Mouse (Mus musculus): Measurements from ENCODE around the gene Ube3b. TPM values are rescaled to one million over a fixed set of nuclear protein-coding genes. Genes with fewer than 3 reads are reported as not detected.

The Ube3b gene
- 42.5 and 48.1 TPM in 2 replicates for polyA plus RNA-seq (2015; fragmentation: Nextera tagmentation; extraction: Ambion mirVana)

DNA sequence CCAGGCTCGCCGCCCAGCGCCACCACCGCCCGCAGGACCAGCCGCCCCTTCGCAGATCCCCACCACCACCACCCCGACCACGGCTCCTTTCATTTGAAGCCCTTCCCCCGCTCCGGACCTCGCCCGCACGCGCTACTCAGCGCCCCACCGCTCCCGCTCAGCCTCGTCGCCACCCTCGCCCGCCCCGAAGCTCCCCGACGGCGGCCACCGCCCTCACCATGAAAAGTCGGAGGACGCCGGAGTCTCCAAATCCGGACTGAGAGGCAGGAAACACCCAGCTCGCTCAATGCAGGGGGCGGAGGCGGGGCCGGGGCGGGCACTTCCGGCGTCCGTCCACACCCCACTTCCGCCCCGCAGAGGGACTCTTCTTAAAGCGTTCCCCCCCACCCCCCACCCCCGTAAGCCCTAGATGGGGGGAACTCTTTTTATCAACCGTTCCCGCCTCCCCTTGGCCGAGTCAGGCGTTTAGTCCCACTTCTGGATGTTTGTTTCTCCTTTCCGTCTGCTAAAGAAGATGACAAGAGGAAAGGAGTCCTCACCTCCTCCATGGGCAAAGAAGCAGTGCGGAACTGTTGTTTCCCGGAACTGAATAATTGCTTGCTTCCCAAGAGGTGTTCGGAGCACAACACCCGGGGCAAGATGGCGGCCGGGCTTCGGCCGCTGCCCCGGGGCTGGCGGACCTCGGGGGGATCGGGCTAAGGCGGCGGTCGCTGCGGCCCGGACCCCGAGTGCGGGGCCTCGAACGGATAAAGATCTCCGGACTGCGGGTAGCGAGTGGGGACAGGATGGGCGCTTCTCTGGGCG is at the start of gene Ube3b, which contains the start of gene Kctd10:
Gene Ube3b (plus strand): TSS at position 399 of the 804 bp plus-strand sequence.
Gene Kctd10 (minus strand): TSS at position 300 of the 804 bp plus-strand sequence.
- H3K27me3 ChIP-seq (ENCODE audit: control insufficient read depth, insufficient read depth, low read length): no peaks in the 10 kb centered on the region
- under 1% methylated on average over 74 of the region's 74 CpGs for WGBS

DNA sequence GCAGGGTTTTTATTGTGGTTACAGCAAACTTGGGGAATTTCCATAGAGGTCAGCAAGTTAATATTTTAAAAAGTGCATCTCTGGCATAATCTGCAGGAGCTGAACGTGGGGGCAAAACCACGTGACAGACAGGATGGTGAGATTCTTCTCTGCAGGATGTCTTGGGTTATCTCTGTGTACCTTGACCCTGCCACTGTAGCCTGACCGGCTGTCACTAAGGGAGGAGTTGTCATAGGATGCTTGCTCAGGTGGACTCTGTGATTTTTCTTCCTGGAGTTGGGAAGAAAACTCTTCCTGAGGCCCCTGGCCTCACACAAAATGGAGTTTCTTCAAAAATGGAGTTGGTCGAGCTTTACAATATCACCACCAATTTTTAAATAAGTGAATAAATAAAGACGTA is 37.4 kb upstream of the Ube3b start:
- Histone ChIP-seq H3K36me3 (ENCODE audit: control insufficient read depth, insufficient read depth, low read length) (no peaks in the 10 kb centered on the region), H3K4me2 (ENCODE audit: low read depth, low read length) (no peak overlapping the region), H3K27ac (ENCODE audit: low read length) (no peak overlapping the region), H3K4me1 (ENCODE audit: control insufficient read depth, insufficient read depth, low read length) (no peaks in the 10 kb centered on the region), H3K9me3 (replicated peaks; ENCODE audit: control insufficient read depth, low read length) (no peaks in the 10 kb centered on the region), H3K4me3 (replicated peaks; ENCODE audit: low read length) (no peak overlapping the region), H3K9ac (ENCODE audit: low read length) (no peak overlapping the region), H3K27me3 (ENCODE audit: control insufficient read depth, insufficient read depth, low read length) (no peaks in the 10 kb centered on the region)
- WGBS: 67% methylated on average over 5 of the region's 5 CpGs
- no peak for ATAC-seq (ENCODE audit: insufficient read depth, low FRiP score)

More for the DNA sequence above, at the start of gene Ube3b, which contains the start of gene Kctd10:
- H3K36me3 ChIP-seq (ENCODE audit: control insufficient read depth, insufficient read depth, low read length): 0 out of 2 replicates have a peak, but pooled peaks cover 4% of the 10 kb centered on the region
- peak; percentile 95 for ATAC-seq (ENCODE audit: insufficient read depth, low FRiP score)
- peak within 1 kb of the TSS; percentile 89 for H3K4me2 ChIP-seq (ENCODE audit: low read depth, low read length)
- peak within 1 kb of the TSS; percentile 96 for H3K9ac ChIP-seq (ENCODE audit: low read length)
- H3K9me3 ChIP-seq (replicated peaks; ENCODE audit: control insufficient read depth, low read length): no peaks in the 10 kb centered on the region
- peak within 1 kb of the TSS; percentile 71 for H3K4me3 ChIP-seq (replicated peaks; ENCODE audit: low read length)
- H3K4me1 ChIP-seq (ENCODE audit: control insufficient read depth, insufficient read depth, low read length): peaks cover 51% of the 10 kb centered on the region
- peak within 1 kb of the TSS; percentile 93 for H3K27ac ChIP-seq (ENCODE audit: low read length)

DNA sequence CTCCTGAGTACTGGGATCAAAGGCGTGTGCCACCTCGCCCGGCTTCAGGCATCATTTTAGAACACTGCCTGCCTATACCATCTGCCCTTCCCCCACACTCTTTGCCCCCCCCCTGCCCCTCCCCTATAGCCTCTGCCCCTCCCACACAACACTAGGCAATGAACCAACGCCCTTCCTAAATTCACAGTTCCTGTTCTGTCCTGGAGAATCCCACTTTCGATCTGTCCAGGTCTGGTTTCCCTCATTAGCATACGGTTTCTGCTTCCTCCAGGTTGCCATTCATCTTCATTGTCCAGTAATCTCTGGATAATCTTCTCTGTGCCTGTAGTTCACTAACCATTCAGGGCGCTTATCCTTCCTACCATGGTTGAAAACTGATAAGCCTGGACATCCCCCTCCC is 36.8 kb upstream of the Ube3b start:
- H3K36me3 ChIP-seq (ENCODE audit: control insufficient read depth, insufficient read depth, low read length): no peaks in the 10 kb centered on the region
- no peak overlapping the region for H3K4me2 ChIP-seq (ENCODE audit: low read depth, low read length)
- H3K27me3 ChIP-seq (ENCODE audit: control insufficient read depth, insufficient read depth, low read length): no peaks in the 10 kb centered on the region
- H3K9ac ChIP-seq (ENCODE audit: low read length): no peak overlapping the region
- no peaks in the 10 kb centered on the region for H3K4me1 ChIP-seq (ENCODE audit: control insufficient read depth, insufficient read depth, low read length)
- 79% methylated on average over 7 of the region's 7 CpGs for WGBS
- H3K4me3 ChIP-seq (replicated peaks; ENCODE audit: low read length): no peak overlapping the region
- H3K27ac ChIP-seq (ENCODE audit: low read length): no peak overlapping the region
- no peak for ATAC-seq (ENCODE audit: insufficient read depth, low FRiP score)
- no peaks in the 10 kb centered on the region for H3K9me3 ChIP-seq (replicated peaks; ENCODE audit: control insufficient read depth, low read length)

DNA sequence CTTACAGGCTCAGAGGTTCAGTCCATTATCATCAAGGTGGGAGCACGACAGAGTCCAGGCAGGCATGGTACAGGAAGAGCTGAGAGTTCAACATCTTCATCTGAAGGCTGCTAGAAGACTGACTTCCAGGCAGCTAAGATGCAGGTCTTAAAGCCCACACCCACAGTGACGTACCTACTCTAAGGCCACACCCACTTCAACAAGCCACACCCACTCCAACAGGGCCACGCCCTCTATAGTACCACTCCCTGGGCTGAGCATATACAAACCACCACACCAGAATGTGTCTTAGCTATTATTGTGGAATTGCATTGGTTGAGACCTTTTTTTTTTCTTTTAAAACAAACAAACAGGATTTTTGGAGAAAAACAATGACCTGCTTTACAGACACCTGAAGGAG is 34.9 kb upstream of the Ube3b start:
- no peaks in the 10 kb centered on the region for H3K9me3 ChIP-seq (replicated peaks; ENCODE audit: control insufficient read depth, low read length)
- no peaks in the 10 kb centered on the region for H3K27me3 ChIP-seq (ENCODE audit: control insufficient read depth, insufficient read depth, low read length)
- no peak overlapping the region for H3K9ac ChIP-seq (ENCODE audit: low read length)
- peak; percentile 70 for ATAC-seq (ENCODE audit: insufficient read depth, low FRiP score)
- no peak overlapping the region for H3K4me2 ChIP-seq (ENCODE audit: low read depth, low read length)
- H3K4me3 ChIP-seq (replicated peaks; ENCODE audit: low read length): no peak overlapping the region
- H3K36me3 ChIP-seq (ENCODE audit: control insufficient read depth, insufficient read depth, low read length): no peaks in the 10 kb centered on the region
- 48% methylated on average over 3 of the region's 3 CpGs for WGBS
- H3K4me1 ChIP-seq (ENCODE audit: control insufficient read depth, insufficient read depth, low read length): no peaks in the 10 kb centered on the region
- no peak overlapping the region for H3K27ac ChIP-seq (ENCODE audit: low read length)

DNA sequence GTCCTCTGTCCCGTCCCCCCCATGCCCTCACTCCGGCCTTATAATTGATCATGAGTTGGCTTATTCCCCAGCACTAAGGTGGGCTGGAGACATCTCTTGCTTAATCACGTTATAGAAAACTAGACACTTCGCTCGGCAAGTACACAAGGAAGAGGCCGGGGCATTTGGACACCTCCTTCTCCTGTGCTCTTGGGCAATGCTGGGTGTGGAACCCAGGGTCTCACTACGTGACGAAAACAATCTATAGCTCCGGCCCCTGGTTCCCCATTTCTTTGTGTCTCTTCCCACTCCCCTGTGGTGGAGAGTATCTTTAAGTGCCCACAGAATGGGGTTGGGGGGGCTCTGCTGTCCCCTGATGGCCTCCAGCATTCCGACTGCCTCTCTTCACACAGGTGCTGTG is 33.4 kb upstream of the Ube3b start:
- H3K36me3 ChIP-seq (ENCODE audit: control insufficient read depth, insufficient read depth, low read length): no peaks in the 10 kb centered on the region
- no peaks in the 10 kb centered on the region for H3K4me1 ChIP-seq (ENCODE audit: control insufficient read depth, insufficient read depth, low read length)
- H3K4me3 ChIP-seq (replicated peaks; ENCODE audit: low read length): no peak overlapping the region
- no peaks in the 10 kb centered on the region for H3K9me3 ChIP-seq (replicated peaks; ENCODE audit: control insufficient read depth, low read length)
- no peak overlapping the region for H3K27ac ChIP-seq (ENCODE audit: low read length)
- H3K27me3 ChIP-seq (ENCODE audit: control insufficient read depth, insufficient read depth, low read length): no peaks in the 10 kb centered on the region
- no peak overlapping the region for H3K4me2 ChIP-seq (ENCODE audit: low read depth, low read length)
- H3K9ac ChIP-seq (ENCODE audit: low read length): no peak overlapping the region
- ATAC-seq (ENCODE audit: insufficient read depth, low FRiP score): no peak
- WGBS: 80% methylated on average over 10 of the region's 10 CpGs

DNA sequence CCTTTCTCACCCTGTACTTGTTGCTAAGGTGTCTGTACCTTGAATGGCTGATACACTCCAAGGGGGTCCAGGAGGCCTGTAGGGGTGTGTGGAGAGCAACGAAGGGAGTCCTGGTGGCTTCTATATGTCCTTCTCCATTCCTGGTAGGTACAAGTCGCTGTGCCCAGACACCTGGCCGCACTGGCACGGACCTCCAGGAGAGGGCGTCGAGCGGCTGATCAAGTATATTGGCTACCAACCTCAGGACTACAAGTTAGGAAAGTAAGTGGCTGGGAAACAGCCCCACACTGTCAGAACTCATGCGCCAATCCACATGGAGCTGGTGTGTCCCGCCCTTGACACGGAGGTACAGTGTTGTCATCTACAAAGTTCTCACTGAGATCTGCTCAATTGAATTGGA is 28.9 kb upstream of the Ube3b start:
- H3K9me3 ChIP-seq (replicated peaks; ENCODE audit: control insufficient read depth, low read length): no peaks in the 10 kb centered on the region
- H3K9ac ChIP-seq (ENCODE audit: low read length): no peak overlapping the region
- H3K27me3 ChIP-seq (ENCODE audit: control insufficient read depth, insufficient read depth, low read length): no peaks in the 10 kb centered on the region
- no peaks in the 10 kb centered on the region for H3K36me3 ChIP-seq (ENCODE audit: control insufficient read depth, insufficient read depth, low read length)
- no peak overlapping the region for H3K27ac ChIP-seq (ENCODE audit: low read length)
- 61% methylated on average over 10 of the region's 10 CpGs for WGBS
- no peak overlapping the region for H3K4me2 ChIP-seq (ENCODE audit: low read depth, low read length)
- no peak for ATAC-seq (ENCODE audit: insufficient read depth, low FRiP score)
- no peak overlapping the region for H3K4me3 ChIP-seq (replicated peaks; ENCODE audit: low read length)
- H3K4me1 ChIP-seq (ENCODE audit: control insufficient read depth, insufficient read depth, low read length): no peaks in the 10 kb centered on the region

DNA sequence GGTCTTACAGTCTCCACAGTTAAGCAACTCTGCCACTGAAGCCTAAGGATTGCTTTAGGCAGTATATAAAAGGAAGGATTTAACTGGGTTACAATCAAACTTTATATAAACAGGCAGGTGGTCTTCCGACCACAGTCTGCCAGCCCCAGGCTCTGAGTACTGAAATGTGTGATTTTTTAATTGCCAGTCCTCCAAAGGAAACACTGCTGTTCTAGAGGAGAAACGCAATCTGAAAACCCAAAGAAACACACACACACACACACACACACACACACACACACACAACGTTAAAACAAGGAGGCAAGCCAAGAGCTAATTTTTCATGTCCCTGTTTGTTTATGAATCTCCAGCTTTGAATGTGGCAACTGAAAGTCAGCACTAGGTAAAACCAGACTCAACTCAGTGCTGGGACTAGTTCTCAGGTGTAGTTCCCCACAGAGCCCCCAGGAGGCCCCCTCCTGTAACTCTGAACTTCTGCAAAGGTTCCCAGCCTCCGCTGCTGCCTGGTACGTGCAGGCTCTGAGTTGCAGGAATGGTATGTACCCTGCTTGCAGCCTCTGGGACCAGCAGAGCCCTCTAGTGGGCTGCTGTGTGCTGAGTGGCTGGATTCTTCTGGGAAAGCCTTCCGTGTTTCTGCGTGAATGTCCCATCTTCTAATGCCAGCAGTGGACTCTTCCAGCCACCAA is 24.0 kb upstream of the Ube3b start:
- H3K27ac ChIP-seq (ENCODE audit: low read length): peak overlapping the region; percentile 98
- peaks cover 28% of the 10 kb centered on the region for H3K4me1 ChIP-seq (ENCODE audit: control insufficient read depth, insufficient read depth, low read length)
- H3K4me2 ChIP-seq (ENCODE audit: low read depth, low read length): peak overlapping the region; percentile 53
- H3K36me3 ChIP-seq (ENCODE audit: control insufficient read depth, insufficient read depth, low read length): no peaks in the 10 kb centered on the region
- peak; percentile 91 for ATAC-seq (ENCODE audit: insufficient read depth, low FRiP score)
- peak overlapping the region; percentile 63 for H3K9ac ChIP-seq (ENCODE audit: low read length)
- WGBS: 12% methylated on average over 7 of the region's 7 CpGs
- H3K9me3 ChIP-seq (replicated peaks; ENCODE audit: control insufficient read depth, low read length): no peaks in the 10 kb centered on the region
- H3K27me3 ChIP-seq (ENCODE audit: control insufficient read depth, insufficient read depth, low read length): no peaks in the 10 kb centered on the region
- H3K4me3 ChIP-seq (replicated peaks; ENCODE audit: low read length): peak overlapping the region; percentile 31

DNA sequence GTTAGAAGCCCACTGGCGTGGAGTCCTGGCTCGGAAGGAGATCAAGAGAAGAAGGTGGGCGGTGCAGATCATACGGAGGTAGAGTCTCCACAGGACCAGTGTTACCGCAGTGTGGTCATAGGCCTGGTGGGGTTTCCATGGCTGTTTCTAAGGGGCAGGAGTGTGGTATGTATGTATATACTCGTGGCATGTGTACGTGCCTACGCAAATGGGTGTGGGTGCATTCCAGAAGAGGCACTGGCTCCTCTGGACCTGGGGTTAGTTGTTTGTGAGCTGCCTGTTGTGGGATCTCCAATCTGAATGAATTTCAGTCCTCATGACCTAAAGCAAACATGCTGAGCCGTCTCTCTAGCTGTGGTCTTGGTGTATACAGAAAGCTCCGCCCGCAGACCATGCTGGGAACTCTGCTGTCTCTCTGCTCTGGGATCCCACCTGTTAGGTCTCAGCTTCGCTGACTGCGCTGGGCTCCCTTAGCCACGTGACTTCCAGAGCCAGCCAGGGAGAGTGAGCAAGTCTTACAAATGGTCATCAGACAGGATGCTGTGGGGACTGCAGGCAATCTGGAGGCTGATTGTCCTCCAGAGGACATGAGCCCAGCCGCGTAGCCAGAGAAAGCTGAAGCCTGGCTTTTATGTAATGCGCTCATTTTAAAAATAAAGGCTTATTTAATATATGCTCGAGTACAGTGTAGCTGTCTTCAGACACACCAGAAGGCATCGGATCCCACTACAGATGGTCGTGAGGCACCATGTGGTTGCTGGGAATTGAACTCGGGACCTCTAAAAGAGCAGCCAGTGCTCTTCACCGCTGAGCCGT is 23.3 kb upstream of the Ube3b start:
- H3K4me1 ChIP-seq (ENCODE audit: control insufficient read depth, insufficient read depth, low read length): peaks cover 28% of the 10 kb centered on the region
- ATAC-seq (ENCODE audit: insufficient read depth, low FRiP score): peak; percentile 84
- H3K4me3 ChIP-seq (replicated peaks; ENCODE audit: low read length): peak overlapping the region; percentile 31
- H3K36me3 ChIP-seq (ENCODE audit: control insufficient read depth, insufficient read depth, low read length): no peaks in the 10 kb centered on the region
- peak overlapping the region; percentile 98 for H3K27ac ChIP-seq (ENCODE audit: low read length)
- 25% methylated on average over 23 of the region's 23 CpGs for WGBS
- no peaks in the 10 kb centered on the region for H3K9me3 ChIP-seq (replicated peaks; ENCODE audit: control insufficient read depth, low read length)
- H3K9ac ChIP-seq (ENCODE audit: low read length): peak overlapping the region; percentile 63
- H3K27me3 ChIP-seq (ENCODE audit: control insufficient read depth, insufficient read depth, low read length): no peaks in the 10 kb centered on the region
- peak overlapping the region; percentile 53 for H3K4me2 ChIP-seq (ENCODE audit: low read depth, low read length)

All from stomach, embryonic 16.5 days (tissue).